Mouse (Mus musculus) lung, embryonic 16.5 days (tissue): ENCODE results near the gene Timd4. TPM values are rescaled to one million over a fixed set of nuclear protein-coding genes. Genes with fewer than 3 reads are reported as not detected.

Source experiments
- ATAC-seq: fragments of 200-750 bp; cut with Nextera tagmentation; 2 replicates; pipeline ENCODE4 v1.8.0; 2017; ENCODE audit warnings: low read depth, mild to moderate bottlenecking, moderate library complexity
- H3K27ac ChIP-seq: fragments of 300-500 bp; sonication (generic); 2 replicates; pipeline ENCODE4 v1.5.1; 2014; ENCODE audit warnings: mild to moderate bottlenecking, control low read depth, low read length
- H3K27me3 ChIP-seq: fragments of 300-500 bp; sonication (generic); 2 replicates; pipeline ENCODE4 v1.6.1; 2014; ENCODE audit warnings: low read depth, low read length, mixed read lengths; ENCODE audit not compliant: control insufficient read depth, insufficient read depth
- H3K36me3 ChIP-seq: fragments of 300-500 bp; sonication (generic); 2 replicates; pipeline ENCODE4 v1.6.1; 2014; ENCODE audit warnings: low read length; ENCODE audit not compliant: control insufficient read depth, insufficient read depth
- H3K4me1 ChIP-seq: fragments of 300-500 bp; sonication (generic); replicated peaks from 2 replicates; pipeline ENCODE4 v1.6.1; 2014; ENCODE audit warnings: low read length, mixed read lengths; ENCODE audit not compliant: control insufficient read depth, insufficient read depth
- H3K4me2 ChIP-seq: fragments of 300-500 bp; sonication (generic); 2 replicates; pipeline ENCODE4 v1.6.1; 2014; ENCODE audit warnings: low read depth, low read length, control low read depth
- H3K4me3 ChIP-seq: fragments of 300-500 bp; sonication (generic); 2 replicates; pipeline ENCODE4 v1.5.1; 2014; ENCODE audit warnings: mild to moderate bottlenecking, low read length, control low read depth
- H3K9ac ChIP-seq: fragments of 300-500 bp; sonication (generic); 2 replicates; pipeline ENCODE4 v1.6.1; 2014; ENCODE audit warnings: low read length, control low read depth
- H3K9me3 ChIP-seq: fragments of 300-500 bp; sonication (generic); 2 replicates; pipeline ENCODE4 v1.6.1; 2016; ENCODE audit warnings: low read length; ENCODE audit not compliant: control insufficient read depth
- WGBS: fragments of 180-500 bp; shearing (Covaris S2); extraction: QIAGEN DNeasy Blood & Tissue Kit; methylation state at CpG from one replicate; pipeline ENCODE4 v1.1.7; 2014; 5-methylcytosine and 5-hydroxymethylcytosine counted together
- polyA plus RNA-seq: library from polyadenylated mRNA; unstranded; fragments of >200 nt; fragmentation: Nextera tagmentation; extraction: Ambion mirVana; gene quantifications from 2 replicates; pipeline ENCODE4 v1.2.1, GENCODE M21; 2015

Timd4 gene
- 0.11 and 0.59 TPM in 2 replicates for polyA plus RNA-seq

DNA sequence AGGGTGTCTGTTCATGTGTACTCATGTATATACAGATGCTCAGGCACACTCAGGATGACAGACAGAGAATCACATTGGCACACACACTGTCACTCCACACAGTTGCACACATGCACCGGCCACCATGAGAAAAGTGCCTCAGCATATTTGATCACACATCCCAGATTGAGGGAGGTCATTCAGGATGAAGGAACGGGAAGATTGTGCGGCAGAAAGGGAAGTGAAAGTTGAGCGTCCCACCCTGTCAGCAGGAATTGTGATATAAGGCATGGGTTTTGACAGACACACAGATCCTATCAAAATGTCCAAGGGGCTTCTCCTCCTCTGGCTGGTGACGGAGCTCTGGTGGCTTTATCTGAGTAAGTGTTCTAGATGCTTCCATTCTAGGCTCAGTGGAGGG lies at the start of gene Timd4:
TSS of gene Timd4 (plus strand) at position 290 of the 400 bp plus-strand sequence.
- Histone ChIP-seq H3K4me1 (no peaks in the 10 kb centered on the region), H3K4me3 (no peak within 1 kb of the TSS), H3K27me3 (no peaks in the 10 kb centered on the region), H3K27ac (no peak within 1 kb of the TSS), H3K4me2 (no peak within 1 kb of the TSS), H3K36me3 (no peaks in the 10 kb centered on the region), H3K9me3 (no peaks in the 10 kb centered on the region), H3K9ac (no peak within 1 kb of the TSS)
- no peak for ATAC-seq
- 68% methylated on average over 5 of the region's 5 CpGs for WGBS

DNA sequence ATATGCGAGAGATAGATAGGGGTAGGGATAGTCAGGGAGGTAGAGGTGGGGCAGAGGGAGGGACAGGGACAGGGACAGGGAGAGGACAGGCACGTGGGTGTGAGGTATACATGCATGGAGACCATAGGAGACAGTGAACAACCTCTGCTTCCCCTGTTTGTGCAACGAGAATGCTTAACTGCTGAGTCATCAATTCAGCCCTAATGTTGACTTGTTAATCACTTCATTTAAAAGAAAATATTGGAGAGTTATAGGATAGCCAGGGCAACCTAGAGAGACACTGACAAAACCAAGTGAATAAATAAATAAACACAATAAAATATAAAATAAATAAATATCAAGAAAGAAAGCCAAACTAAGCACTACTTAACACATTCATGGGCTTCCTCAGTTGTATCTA lies 33.7 kb upstream of the Timd4 start:
- Histone ChIP-seq H3K4me3 (no peak overlapping the region), H3K4me1 (no peaks in the 10 kb centered on the region), H3K9ac (no peak overlapping the region), H3K4me2 (no peak overlapping the region), H3K36me3 (no peaks in the 10 kb centered on the region), H3K27ac (no peak overlapping the region), H3K9me3 (no peaks in the 10 kb centered on the region), H3K27me3 (no peaks in the 10 kb centered on the region)
- no peak for ATAC-seq
- 62% methylated on average over 3 of the region's 3 CpGs for WGBS

DNA sequence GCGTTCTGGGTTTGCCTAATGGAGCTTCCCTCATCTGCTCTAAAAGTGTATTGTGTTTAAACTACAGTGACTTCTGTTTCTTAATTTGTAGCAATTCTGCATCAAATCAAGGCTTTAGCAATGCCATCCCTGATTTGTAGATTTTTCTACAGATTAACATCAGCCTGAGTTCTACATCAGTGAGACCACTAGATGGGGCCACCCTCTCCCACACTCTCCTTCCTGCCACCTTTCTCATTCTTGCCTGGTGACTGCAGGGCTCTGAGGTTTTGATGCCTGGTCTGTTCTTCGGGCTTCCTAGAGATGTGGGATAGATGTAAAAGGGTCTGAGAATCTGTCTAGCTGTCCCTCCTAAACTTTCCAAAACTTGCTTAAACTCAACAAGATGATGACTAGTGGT lies 30.8 kb upstream of the Timd4 start:
- Histone ChIP-seq H3K4me2 (no peak overlapping the region), H3K36me3 (no peaks in the 10 kb centered on the region), H3K4me3 (no peak overlapping the region), H3K27ac (no peak overlapping the region), H3K9ac (no peak overlapping the region), H3K9me3 (no peaks in the 10 kb centered on the region), H3K27me3 (no peaks in the 10 kb centered on the region), H3K4me1 (no peaks in the 10 kb centered on the region)
- ATAC-seq = no peak
- 79% methylated on average over 2 of the region's 2 CpGs for WGBS

GRCm38 (mm10) chr11:46804440-46804839 lies 6.2 kb upstream of the Timd4 start:
- no peak for ATAC-seq
- no peaks in the 10 kb centered on the region for H3K9me3 ChIP-seq

DNA sequence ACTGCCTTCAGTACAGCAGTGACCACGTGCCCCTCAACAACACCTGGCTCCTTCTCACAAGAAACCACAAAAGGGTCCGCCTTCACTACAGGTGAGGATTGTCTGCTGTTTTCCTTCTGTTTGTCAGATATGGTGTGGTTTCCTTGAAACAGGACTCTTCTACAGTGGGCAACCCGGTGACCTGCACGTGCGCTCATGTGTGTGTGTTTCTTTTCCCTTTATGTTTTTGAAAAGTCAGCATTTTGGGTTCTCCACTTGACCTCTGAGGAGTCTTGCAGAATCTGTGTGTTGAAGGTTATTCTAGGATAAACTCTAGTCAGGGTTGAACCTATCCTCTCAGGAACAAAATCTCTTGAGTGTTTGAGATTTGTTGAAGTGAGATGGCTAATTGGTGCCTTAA lies 7.1 kb downstream of the Timd4 start:
- no peak for ATAC-seq
- WGBS = 76% methylated on average over 5 of the region's 5 CpGs
- H3K36me3 ChIP-seq = no peaks in the 10 kb centered on the region
- H3K9ac ChIP-seq = no peak overlapping the region
- no peak overlapping the region for H3K4me2 ChIP-seq
- H3K4me3 ChIP-seq = no peak overlapping the region
- H3K9me3 ChIP-seq = no peaks in the 10 kb centered on the region
- H3K27me3 ChIP-seq = no peaks in the 10 kb centered on the region
- no peaks in the 10 kb centered on the region for H3K4me1 ChIP-seq
- H3K27ac ChIP-seq = no peak overlapping the region

More at GRCm38 (mm10) chr11:46804440-46804839, 6.2 kb upstream of the Timd4 start:
- Histone ChIP-seq H3K4me3 (no peak overlapping the region), H3K27ac (no peak overlapping the region), H3K4me1 (no peaks in the 10 kb centered on the region), H3K9ac (no peak overlapping the region), H3K4me2 (no peak overlapping the region), H3K27me3 (no peaks in the 10 kb centered on the region), H3K36me3 (no peaks in the 10 kb centered on the region)
- 78% methylated on average over 2 of the region's 2 CpGs for WGBS

DNA sequence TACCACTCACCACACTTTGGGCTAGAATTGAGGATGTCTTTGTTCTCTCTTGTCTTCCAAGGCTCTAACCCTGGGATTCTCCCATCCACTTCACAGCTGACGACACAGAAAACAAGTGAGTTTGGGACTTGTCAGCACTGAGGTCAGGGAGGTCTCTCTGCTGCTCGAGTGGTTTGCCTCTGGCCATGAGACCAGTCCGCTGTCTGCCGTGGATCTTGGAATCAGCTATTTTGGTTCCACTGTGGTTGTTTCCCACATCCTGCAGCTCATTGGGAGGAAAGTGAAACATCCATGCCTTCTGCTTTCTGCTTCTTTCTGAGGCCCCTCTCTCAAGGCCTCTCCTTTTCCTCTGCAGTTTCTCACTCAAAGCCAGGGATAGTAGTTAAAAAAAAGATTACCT lies 9.3 kb downstream of the Timd4 start:
- Histone ChIP-seq H3K27ac (no peak overlapping the region), H3K4me3 (no peak overlapping the region), H3K9me3 (no peaks in the 10 kb centered on the region), H3K4me2 (no peak overlapping the region), H3K4me1 (no peaks in the 10 kb centered on the region), H3K36me3 (no peaks in the 10 kb centered on the region), H3K27me3 (no peaks in the 10 kb centered on the region), H3K9ac (no peak overlapping the region)
- ATAC-seq = no peak
- 27% methylated on average over 4 of the region's 4 CpGs for WGBS

GRCm38 (mm10) chr11:46830348-46830747 lies 19.7 kb downstream of the Timd4 start:
- peak; percentile 90 for ATAC-seq
- Histone ChIP-seq H3K27me3 (no peaks in the 10 kb centered on the region), H3K27ac (peak overlapping the region; percentile 51)

GRCm38 (mm10) chr11:46835080-46835479 lies 24.5 kb downstream of the Timd4 start:
- Histone ChIP-seq H3K9ac (no peak overlapping the region), H3K4me3 (no peak overlapping the region), H3K4me2 (no peak overlapping the region), H3K4me1 (no peaks in the 10 kb centered on the region), H3K27me3 (no peaks in the 10 kb centered on the region), H3K36me3 (no peaks in the 10 kb centered on the region), H3K27ac (no peak overlapping the region), H3K9me3 (no peaks in the 10 kb centered on the region)
- WGBS = 38% methylated on average over 1 of the region's 1 CpGs
- no peak for ATAC-seq

More at GRCm38 (mm10) chr11:46830348-46830747, 19.7 kb downstream of the Timd4 start:
- WGBS = 38% methylated on average over 2 of the region's 2 CpGs
- Histone ChIP-seq H3K4me1 (no peaks in the 10 kb centered on the region), H3K4me2 (no peak overlapping the region), H3K4me3 (no peak overlapping the region), H3K9ac (no peak overlapping the region), H3K36me3 (no peaks in the 10 kb centered on the region), H3K9me3 (no peaks in the 10 kb centered on the region)

DNA sequence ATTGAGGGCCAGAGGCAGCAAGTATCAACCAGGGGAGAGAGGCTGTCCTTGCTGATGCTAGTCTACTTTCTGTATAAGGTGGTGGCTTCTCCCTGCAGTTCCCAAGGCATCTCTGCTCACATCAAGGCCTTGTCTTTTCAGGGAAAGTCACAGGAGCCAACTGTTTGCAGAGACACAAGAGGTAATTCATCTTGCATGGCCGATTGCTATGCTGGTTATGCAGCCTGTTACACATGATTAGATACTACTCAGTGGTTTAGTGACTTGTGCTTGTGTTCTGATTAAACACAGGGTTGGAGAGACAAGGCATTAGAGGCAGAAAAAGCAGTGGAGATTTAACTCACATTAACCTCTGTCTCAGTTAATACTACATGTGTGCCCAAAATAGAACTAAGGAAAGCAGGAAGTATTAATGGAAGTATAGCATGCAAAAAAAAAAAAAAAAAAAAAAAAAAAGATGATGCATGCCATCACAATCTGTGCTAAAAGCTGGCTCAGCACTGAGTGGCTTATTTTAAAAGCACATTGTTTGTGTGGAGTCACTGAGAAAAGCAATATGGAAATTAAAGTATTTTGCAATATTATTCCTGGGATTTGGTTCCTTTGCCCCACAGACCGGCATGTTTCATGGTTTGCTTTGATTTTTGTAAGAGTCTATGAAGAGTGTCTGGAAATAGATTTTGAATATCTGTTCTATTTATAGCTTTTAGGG lies 31.6 kb downstream of the Timd4 start:
- 39% methylated on average over 2 of the region's 2 CpGs for WGBS
- Histone ChIP-seq H3K36me3 (no peaks in the 10 kb centered on the region), H3K4me1 (no peaks in the 10 kb centered on the region), H3K27me3 (no peaks in the 10 kb centered on the region), H3K9me3 (no peaks in the 10 kb centered on the region), H3K4me3 (no peak overlapping the region), H3K9ac (no peak overlapping the region), H3K4me2 (no peak overlapping the region), H3K27ac (peak overlapping the region; percentile 66)
- peak; percentile 83 for ATAC-seq
